Mouse (Mus musculus) liver, embryonic 15.5 days (tissue): ENCODE data around the gene Frg2f1. TPM values are rescaled to one million over a fixed set of nuclear protein-coding genes. Genes with fewer than 3 reads are reported as not detected.
A peak's percentile ranks its signal among the peaks of the same experiment; 100 is the strongest.

ENCODE experiments used
- ATAC-seq: fragments of 200-750 bp; cut with Nextera tagmentation; 2 replicates; pipeline ENCODE4 v1.8.0; 2017; ENCODE audit warnings: moderate number of reproducible peaks, mild to moderate bottlenecking, moderate library complexity; ENCODE audit not compliant: insufficient read depth
- H3K27ac ChIP-seq: fragments of 300-500 bp; sonication (generic); replicated peaks from 2 replicates; pipeline ENCODE4 v1.5.1; 2015; ENCODE audit warnings: mild to moderate bottlenecking, inconsistent platforms
- H3K27me3 ChIP-seq: fragments of 300-500 bp; sonication (generic); 2 replicates; pipeline ENCODE4 v1.6.1; 2015; ENCODE audit warnings: mild to moderate bottlenecking, inconsistent platforms
- H3K36me3 ChIP-seq: fragments of 300-500 bp; sonication (generic); replicated peaks from 2 replicates; pipeline ENCODE4 v1.6.1; 2015; ENCODE audit warnings: moderate library complexity, mild to moderate bottlenecking, inconsistent platforms
- H3K4me1 ChIP-seq: fragments of 300-500 bp; sonication (generic); replicated peaks from 2 replicates; pipeline ENCODE4 v1.6.1; 2015; ENCODE audit warnings: inconsistent platforms
- H3K4me2 ChIP-seq: fragments of 300-500 bp; sonication (generic); 2 replicates; pipeline ENCODE4 v1.6.1; 2015; ENCODE audit warnings: moderate library complexity, mild to moderate bottlenecking, inconsistent platforms
- H3K4me3 ChIP-seq: fragments of 300-500 bp; sonication (generic); replicated peaks from 2 replicates; pipeline ENCODE4 v1.5.1; 2015; ENCODE audit warnings: mild to moderate bottlenecking, inconsistent platforms
- H3K9ac ChIP-seq: fragments of 300-500 bp; sonication (generic); 2 replicates; pipeline ENCODE4 v1.6.1; 2015; ENCODE audit warnings: moderate library complexity, mild to moderate bottlenecking, inconsistent platforms
- H3K9me3 ChIP-seq: fragments of 300-500 bp; sonication (generic); replicated peaks from 2 replicates; pipeline ENCODE4 v1.6.1; 2016; ENCODE audit warnings: inconsistent platforms
- WGBS: fragments of 180-500 bp; shearing (Covaris S2); methylation state at CpG from one replicate; pipeline ENCODE4 v1.1.7; 2015; ENCODE audit warnings: mixed read lengths; ENCODE audit not compliant: insufficient replicate concordance; 5-methylcytosine and 5-hydroxymethylcytosine counted together
- polyA plus RNA-seq: library from polyadenylated mRNA; unstranded; fragments of >200 nt; fragmentation: Nextera tagmentation; extraction: Ambion mirVana; gene quantifications from 2 replicates; pipeline ENCODE4 v1.2.1, GENCODE M21; 2015

The Frg2f1 gene
- polyA plus RNA-seq: 1.3 and 1.4 TPM in 2 replicates

DNA sequence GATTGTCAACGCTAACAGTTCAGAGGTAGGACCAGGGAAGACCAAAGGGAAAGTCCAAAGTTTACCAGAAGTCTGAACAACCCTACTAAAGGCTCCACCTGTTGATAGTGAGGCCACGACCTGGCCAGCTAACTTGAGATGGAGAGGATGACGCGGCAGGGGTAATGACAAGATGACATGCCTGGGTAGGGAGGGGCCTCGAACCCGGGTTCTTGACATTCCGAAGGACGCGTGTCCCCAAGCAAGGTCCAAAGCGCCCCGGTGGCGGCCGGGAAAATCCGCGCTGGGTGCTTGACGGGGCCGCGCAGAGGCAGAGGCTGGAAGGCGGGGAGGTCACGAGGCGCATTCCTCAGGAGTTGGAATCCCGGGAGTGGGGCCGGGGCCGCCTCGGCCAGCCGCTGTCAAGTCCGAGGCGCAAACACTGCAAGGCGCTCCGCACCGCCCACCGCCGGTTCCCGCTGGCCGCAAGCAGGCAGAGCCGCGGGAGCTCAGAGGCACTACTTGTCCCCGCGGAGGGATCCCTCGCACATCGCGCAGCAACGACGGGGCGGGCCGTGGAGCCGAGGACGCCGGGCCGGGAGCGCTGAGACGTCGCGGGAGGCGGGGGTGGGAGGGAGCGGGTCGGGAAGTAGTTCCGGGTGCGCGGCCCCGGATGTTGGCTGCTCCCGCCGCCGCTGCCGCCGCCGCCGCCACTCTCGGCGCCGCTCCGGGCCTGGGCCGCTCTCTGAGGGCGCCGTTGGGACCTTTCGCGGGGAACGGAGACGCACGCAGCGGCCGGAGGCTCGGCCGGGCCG, at the start of gene Frg2f1:
Gene Frg2f1 (minus strand): TSS at position 499 of the 794 bp plus-strand sequence.
- Histone ChIP-seq H3K9ac (peak within 1 kb of the TSS; percentile 89), H3K4me1 (peaks cover 41% of the 10 kb centered on the region)
- ATAC-seq: peak; percentile 95

DNA sequence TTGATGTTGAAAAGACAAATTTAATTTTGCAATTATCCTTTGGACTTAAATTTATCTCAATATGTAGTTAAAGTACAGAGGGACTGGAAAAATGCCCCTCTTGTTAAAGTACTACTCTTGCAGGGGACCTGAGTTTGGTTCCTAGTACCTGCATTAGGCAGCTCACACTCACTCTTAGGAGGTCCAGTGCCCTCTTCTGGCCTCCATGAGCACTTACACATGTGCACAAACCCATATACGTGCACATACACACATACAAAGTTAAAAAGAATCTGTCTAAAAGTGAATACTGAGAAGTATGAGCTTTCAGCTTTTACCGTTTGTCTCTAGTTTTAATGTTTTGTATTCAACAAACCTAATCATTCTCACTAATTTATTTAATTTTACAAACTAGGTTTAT, 48.7 kb upstream of the Frg2f1 start:
- no peak overlapping the region for H3K27ac ChIP-seq
- no peaks in the 10 kb centered on the region for H3K4me1 ChIP-seq
- no peak for ATAC-seq
- H3K36me3 ChIP-seq: 0 out of 2 replicates have a peak, but pooled peaks cover 2% of the 10 kb centered on the region
- WGBS: 81% methylated on average over 2 of the region's 2 CpGs
- no peaks in the 10 kb centered on the region for H3K9me3 ChIP-seq
- H3K9ac ChIP-seq: no peak overlapping the region
- no peak overlapping the region for H3K4me2 ChIP-seq
- H3K27me3 ChIP-seq: no peaks in the 10 kb centered on the region
- no peak overlapping the region for H3K4me3 ChIP-seq

More for the DNA sequence above, at the start of gene Frg2f1:
- peak within 1 kb of the TSS; percentile 89 for H3K27ac ChIP-seq
- peak within 1 kb of the TSS; percentile 94 for H3K4me3 ChIP-seq
- no peaks in the 10 kb centered on the region for H3K9me3 ChIP-seq
- no peaks in the 10 kb centered on the region for H3K27me3 ChIP-seq
- WGBS: under 1% methylated on average over 85 of the region's 85 CpGs
- no peaks in the 10 kb centered on the region for H3K36me3 ChIP-seq
- H3K4me2 ChIP-seq: peak within 1 kb of the TSS; percentile 97

DNA sequence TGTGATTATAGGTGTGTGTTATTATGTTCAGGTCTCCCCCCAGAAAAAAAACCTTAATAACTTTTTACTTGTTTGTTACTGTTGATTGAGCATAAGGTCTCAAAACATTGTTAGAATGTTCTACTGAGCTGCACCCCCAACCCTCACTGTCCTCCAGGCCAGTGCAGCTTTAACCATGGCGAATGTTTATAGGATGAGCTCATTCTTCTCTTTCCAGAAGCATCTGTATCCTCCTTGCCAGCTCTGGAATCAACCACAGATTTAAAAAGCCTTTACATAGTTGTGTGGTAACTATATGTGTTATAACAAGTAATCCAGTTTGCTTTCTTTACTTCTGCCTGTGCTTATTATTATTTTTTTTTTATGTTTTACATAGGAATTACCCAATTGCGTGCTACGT, 36.1 kb upstream of the Frg2f1 start:
- H3K27me3 ChIP-seq: no peaks in the 10 kb centered on the region
- no peak overlapping the region for H3K27ac ChIP-seq
- 85% methylated on average over 3 of the region's 3 CpGs for WGBS
- H3K4me2 ChIP-seq: no peak overlapping the region
- no peaks in the 10 kb centered on the region for H3K9me3 ChIP-seq
- no peak for ATAC-seq
- H3K4me1 ChIP-seq: no peaks in the 10 kb centered on the region; the same call in 1 of the 2 replicates
- peaks cover 12% of the 10 kb centered on the region for H3K36me3 ChIP-seq
- H3K9ac ChIP-seq: no peak overlapping the region
- H3K4me3 ChIP-seq: no peak overlapping the region

DNA sequence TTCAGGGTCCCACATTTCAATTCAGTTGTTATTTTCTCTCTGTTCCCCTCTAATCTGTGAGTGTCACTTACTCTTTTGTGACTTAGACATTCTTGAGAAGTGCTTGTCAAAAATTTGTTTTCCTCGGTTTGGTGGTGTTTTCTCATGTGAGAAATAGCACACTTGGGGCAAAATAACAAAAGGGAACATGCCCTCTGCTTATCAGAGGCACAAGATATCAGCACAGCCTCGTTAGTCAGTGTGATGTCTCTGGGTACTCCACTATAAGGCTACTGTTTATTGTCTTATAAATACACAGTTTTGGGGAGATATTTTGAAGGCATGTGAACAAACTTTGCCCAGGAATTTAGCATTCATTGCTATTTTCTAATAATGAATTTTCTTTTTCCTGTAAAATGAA, 35.2 kb upstream of the Frg2f1 start:
- H3K27ac ChIP-seq: no peak overlapping the region
- ATAC-seq: no peak
- WGBS: 40% methylated on average over 2 of the region's 2 CpGs
- no peaks in the 10 kb centered on the region for H3K9me3 ChIP-seq
- H3K4me3 ChIP-seq: no peak overlapping the region
- peaks cover 12% of the 10 kb centered on the region for H3K36me3 ChIP-seq
- no peak overlapping the region for H3K9ac ChIP-seq
- no peak overlapping the region for H3K4me2 ChIP-seq
- no peaks in the 10 kb centered on the region; the same call in 1 of the 2 replicates for H3K4me1 ChIP-seq
- H3K27me3 ChIP-seq: no peaks in the 10 kb centered on the region

DNA sequence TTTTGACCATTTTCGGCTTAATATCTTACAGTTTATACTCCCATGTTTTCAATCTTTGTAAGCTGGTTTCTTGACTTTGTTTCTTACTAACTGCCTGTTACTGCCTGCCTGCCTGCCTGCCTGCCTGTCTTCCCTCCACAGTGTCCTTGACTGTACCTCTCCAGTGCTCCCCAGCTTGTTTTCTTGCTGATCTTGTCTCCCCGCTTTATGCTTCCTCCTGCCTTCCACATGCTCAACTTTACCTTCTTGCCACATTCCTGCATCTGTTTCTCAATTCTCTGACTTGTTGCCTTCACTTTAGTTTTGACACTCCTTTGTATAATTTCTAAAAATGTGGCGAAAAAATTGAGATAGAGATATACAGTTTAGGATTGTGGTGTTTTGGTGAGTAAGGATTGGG, 33.4 kb upstream of the Frg2f1 start:
- Histone ChIP-seq H3K9ac (no peak overlapping the region), H3K4me2 (no peak overlapping the region), H3K4me3 (no peak overlapping the region), H3K36me3 (peaks cover 12% of the 10 kb centered on the region), H3K9me3 (no peaks in the 10 kb centered on the region), H3K27ac (no peak overlapping the region), H3K27me3 (no peaks in the 10 kb centered on the region), H3K4me1 (no peaks in the 10 kb centered on the region; the same call in 1 of the 2 replicates)
- ATAC-seq: no peak
- WGBS: 72% methylated on average over 3 of the region's 3 CpGs

DNA sequence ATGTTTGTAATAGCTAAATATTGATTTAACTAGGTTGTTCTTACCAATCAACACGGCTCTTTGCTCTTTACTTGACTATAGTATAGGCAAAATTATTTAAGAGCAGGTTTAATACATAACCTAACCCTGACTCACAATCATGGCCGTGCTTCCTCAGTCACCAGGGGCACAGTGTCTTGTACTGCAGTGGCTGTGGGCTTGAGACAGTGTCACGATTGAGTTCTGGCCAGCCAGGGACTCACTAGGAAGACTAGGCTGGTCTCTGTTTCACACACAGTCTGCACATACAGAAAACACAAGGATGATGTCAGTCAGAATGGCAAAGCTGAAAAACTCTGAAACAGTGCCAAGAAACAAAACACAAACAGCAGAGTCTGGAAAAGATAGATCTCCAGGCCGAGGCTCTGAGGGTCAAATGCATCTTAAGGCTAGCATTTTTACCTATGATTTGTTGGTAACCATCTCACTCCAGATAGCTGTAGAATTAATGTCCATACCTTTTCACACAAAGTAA, 27.1 kb upstream of the Frg2f1 start:
- ATAC-seq: no peak
- H3K4me3 ChIP-seq: no peak overlapping the region
- H3K4me1 ChIP-seq: no peaks in the 10 kb centered on the region; the same call in 1 of the 2 replicates
- H3K9ac ChIP-seq: no peak overlapping the region
- no peak overlapping the region for H3K27ac ChIP-seq
- 68% methylated on average over 4 of the region's 4 CpGs for WGBS
- no peaks in the 10 kb centered on the region for H3K27me3 ChIP-seq
- no peak overlapping the region for H3K4me2 ChIP-seq
- peaks cover 14% of the 10 kb centered on the region for H3K36me3 ChIP-seq
- H3K9me3 ChIP-seq: 0 out of 2 replicates have a peak, but pooled peaks cover 4% of the 10 kb centered on the region

DNA sequence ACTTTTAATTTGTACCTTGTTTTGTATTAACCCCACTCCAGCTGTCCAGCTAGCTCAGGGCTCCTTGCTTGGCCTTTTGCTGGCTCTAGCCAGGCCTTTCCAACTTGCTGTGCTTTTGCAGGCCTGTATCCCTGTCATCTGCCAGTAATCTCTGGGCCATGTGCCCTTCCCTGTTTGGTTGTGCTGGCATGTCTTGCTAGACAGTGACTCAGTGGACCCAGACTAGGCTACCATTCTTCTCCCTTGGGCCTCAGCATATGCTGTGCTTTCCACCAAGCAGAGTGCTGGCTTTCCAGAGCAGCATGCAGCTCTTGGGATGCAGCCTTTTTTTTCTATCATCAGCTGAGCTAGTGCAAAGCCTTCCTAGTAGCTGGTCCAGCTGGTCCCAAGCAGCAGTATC, 23.8 kb upstream of the Frg2f1 start:
- ATAC-seq: no peak
- H3K4me3 ChIP-seq: no peak overlapping the region
- H3K36me3 ChIP-seq: peaks cover 14% of the 10 kb centered on the region
- no peak overlapping the region for H3K27ac ChIP-seq
- H3K4me2 ChIP-seq: no peak overlapping the region
- H3K27me3 ChIP-seq: no peaks in the 10 kb centered on the region
- H3K9me3 ChIP-seq: 0 out of 2 replicates have a peak, but pooled peaks cover 4% of the 10 kb centered on the region
- H3K9ac ChIP-seq: no peak overlapping the region
- no peaks in the 10 kb centered on the region for H3K4me1 ChIP-seq

DNA sequence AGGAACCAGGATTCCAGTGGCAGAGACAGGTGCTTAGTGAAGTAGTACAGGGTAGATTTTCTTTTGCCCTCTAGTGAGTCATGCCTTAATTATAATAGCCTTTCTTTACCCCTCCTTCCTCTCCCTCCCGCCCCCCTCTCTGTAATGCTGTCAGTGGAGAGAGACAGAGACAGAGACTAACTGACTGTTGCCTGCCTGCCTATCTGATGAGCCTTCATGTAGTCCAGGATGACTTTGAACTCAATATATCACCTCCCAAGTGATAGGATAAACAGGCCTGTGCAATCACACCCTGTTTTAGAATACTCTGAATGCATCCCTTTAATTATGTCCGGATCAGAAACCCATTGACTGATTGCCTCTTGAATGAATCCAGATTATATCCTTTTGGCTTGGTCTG, 16.1 kb upstream of the Frg2f1 start:
- H3K36me3 ChIP-seq: no peaks in the 10 kb centered on the region
- H3K4me3 ChIP-seq: no peak overlapping the region

DNA sequence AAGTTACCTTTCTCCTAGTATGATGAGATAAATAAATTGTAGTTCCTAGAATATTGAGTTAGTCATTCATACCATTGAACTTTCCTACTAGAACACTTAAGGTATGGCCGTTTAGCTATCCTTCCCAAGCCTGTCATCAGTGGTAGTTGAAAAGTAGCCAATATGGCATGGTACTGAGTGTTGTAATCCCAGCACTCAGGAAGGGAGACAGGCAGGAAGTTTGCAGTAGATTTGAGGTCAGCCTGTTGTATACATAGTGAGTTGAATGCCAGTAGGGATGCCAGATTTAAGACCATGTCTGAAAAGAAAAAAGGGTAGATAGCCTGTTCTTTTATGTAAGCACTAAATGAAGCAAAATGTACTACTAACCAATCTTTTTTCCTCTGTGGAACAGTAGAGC, 11.5 kb upstream of the Frg2f1 start:
- Histone ChIP-seq H3K36me3 (no peaks in the 10 kb centered on the region), H3K4me1 (peaks cover 11% of the 10 kb centered on the region; the same call in 1 of the 2 replicates), H3K27ac (no peak overlapping the region), H3K4me2 (no peak overlapping the region), H3K9me3 (no peaks in the 10 kb centered on the region), H3K27me3 (no peaks in the 10 kb centered on the region), H3K4me3 (no peak overlapping the region), H3K9ac (no peak overlapping the region)
- no peak; the same call in 1 of the 2 replicates for ATAC-seq
- WGBS: 44% methylated on average over 1 of the region's 1 CpGs

More for the DNA sequence above, 16.1 kb upstream of the Frg2f1 start:
- Histone ChIP-seq H3K4me1 (peaks cover 11% of the 10 kb centered on the region; the same call in 1 of the 2 replicates), H3K9me3 (no peaks in the 10 kb centered on the region), H3K9ac (no peak overlapping the region), H3K27ac (no peak overlapping the region), H3K4me2 (no peak overlapping the region), H3K27me3 (no peaks in the 10 kb centered on the region)
- ATAC-seq: no peak
- WGBS: 65% methylated on average over 2 of the region's 2 CpGs

DNA sequence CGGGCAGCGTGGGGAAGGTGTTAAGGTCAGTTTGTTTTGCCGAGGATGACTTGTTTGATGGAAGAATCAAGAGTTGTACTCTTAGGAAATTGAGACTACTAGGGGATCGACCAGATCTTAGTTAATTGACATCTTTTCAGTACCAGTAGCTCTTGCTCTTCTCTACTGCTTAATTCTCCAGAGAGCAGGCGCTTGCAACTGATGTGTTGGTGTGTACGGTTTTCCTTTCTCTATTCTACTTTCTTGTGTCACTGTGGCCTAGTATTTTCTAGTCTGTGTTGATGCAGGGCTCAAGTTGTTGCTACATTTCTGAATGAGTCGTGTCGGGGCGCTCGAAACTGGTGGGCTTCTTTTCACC, 1.2 kb upstream of the Frg2f1 start:
- no peak for ATAC-seq
- peak overlapping the region; percentile 45; the same call in 1 of the 2 replicates for H3K27ac ChIP-seq
- H3K9ac ChIP-seq: peak overlapping the region; percentile 89
- no peaks in the 10 kb centered on the region for H3K27me3 ChIP-seq
- no peaks in the 10 kb centered on the region for H3K9me3 ChIP-seq
- 10% methylated on average over 10 of the region's 10 CpGs for WGBS
- H3K4me2 ChIP-seq: peak overlapping the region; percentile 97
- no peaks in the 10 kb centered on the region for H3K36me3 ChIP-seq
- H3K4me3 ChIP-seq: peak overlapping the region; percentile 94
- peaks cover 41% of the 10 kb centered on the region for H3K4me1 ChIP-seq

DNA sequence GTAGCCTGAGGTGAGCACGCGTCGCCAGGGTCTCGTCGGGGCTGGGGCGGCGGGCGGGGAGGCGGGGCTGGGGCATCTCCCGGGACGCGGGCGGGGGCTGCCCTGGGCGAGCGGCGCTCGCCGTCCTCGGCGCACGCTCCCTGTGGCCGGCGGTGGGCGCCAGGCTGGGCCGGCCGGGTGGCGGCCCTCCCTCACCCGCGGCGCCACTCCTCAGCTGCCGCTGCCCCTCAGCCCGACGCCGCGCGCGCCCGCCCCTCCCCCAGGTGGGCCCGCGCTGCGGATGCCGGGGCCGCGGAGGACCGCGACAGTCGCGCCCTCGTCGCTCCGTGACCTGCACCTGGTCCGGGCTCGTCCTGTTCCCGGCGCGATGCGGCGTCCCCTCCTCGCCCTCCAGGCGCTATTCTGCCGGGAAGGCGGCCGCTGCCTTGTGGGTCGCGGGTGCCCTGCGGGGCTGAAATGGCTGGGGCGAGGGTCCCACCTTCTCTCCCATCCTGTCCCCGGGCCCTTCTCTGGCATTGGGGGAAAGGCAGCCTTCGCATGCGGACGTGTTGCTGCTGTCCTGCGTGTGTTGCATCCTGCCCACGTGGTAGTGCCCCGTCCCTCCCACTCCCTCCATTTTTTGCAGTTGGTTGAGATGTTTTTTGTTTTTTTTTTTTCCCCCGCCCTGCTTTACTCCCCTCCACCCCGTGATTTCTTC, 655 bp upstream of the Frg2f1 start:
- WGBS: under 1% methylated on average over 68 of the region's 76 CpGs
- peak overlapping the region; percentile 97 for H3K4me2 ChIP-seq
- no peaks in the 10 kb centered on the region for H3K9me3 ChIP-seq
- H3K9ac ChIP-seq: peak overlapping the region; percentile 89
- ATAC-seq: peak; percentile 74
- no peaks in the 10 kb centered on the region for H3K36me3 ChIP-seq
- peak overlapping the region; percentile 94 for H3K4me3 ChIP-seq
- no peaks in the 10 kb centered on the region for H3K27me3 ChIP-seq
- peaks cover 41% of the 10 kb centered on the region for H3K4me1 ChIP-seq
- peak overlapping the region; percentile 89 for H3K27ac ChIP-seq
